Mouse (Mus musculus) CD4-positive, CD25-positive, alpha-beta regulatory T cell (primary cell): Measurements from ENCODE around the gene Cul3. TPM values are rescaled to one million over a fixed set of nuclear protein-coding genes. Genes with fewer than 3 reads are reported as not detected.

Experiments
- polyA plus RNA-seq: library from polyadenylated mRNA; unstranded; fragments of 100-300 nt; shearing (Covaris generic); gene quantifications from one replicate; pipeline ENCODE4 v1.2.1, GENCODE M21; 2017

Cul3 gene
- polyA plus RNA-seq: 222 TPM

DNA sequence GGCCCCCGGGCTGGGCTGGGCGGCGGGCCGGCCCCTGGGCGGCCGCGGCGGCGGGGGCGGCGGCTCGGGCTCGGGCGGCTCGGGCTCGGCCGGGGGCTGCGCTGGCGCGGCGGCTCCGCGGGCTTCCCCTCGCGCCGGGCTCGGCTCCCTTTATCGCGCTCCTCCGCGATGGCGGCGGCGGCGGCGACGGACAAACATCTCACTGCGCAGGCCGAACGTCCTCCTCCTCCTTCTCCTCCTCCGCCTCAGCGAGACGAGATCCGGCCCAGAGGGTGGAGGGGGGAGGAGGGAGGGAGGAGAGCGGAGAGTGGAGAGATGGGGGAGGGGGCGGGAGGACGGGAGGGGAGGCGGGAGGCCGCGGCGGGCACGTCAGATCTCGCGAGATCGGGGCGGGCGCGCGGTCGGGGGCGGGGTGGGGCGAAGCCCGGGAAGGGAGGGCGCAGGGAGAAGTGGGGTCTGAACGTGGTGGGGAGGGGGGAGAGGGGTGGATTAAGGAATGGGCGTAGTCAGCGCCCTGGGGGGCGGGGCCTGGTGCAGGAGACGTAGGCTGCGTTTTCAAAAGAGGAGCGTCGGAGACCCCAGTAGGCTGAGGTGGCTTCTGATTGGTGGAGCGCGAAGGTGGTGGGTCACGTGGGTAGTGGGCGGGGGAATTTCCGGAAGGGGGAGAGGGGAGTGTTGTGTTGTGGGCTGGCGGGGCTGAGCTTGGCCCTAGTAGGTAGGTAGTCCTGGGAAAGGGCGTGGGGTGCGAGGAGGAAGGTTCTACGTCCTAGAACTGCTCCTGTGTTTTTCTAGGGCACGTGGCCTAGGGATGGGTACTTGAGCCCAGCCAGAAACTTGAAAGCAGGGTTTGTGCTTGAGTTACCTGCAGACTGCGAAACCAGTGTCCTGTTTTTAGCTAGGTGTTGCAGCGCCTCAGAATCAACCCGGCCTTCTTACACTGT is at the start of gene Cul3:
Gene Cul3, minus strand, starts transcription at position 45 of the 941 bp plus-strand sequence.

DNA sequence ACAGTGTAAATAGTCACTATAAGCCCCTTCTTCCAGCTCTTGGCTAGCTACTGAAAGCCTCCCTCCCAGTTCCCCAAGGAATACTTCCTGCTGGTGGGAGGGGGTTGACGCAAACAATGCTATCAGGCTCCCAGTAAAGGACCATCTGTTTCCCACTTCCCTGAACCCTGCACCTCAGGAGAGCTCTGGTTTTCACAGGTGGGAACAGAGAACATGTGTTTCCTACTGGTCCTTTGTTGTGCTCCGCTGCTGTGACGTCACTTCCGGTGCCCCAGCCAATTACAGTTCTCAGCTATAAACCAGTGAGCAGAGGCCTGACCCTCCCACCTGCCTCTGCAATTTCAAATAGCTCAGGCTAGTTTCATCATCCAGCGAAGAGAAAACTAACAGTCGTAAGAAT is 122.0 kb downstream of the Cul3 start, which contains the start of gene Fam124b:
Gene Fam124b, minus strand, starts transcription at position 206 of the 400 bp plus-strand sequence.

Other genes starting within 250 kb of the Cul3 start
- 5.5 TPM for gene Fam124b, start 122.0 kb downstream of the Cul3 start, polyA plus RNA-seq
- gene Gm45261, start 121.0 kb upstream of the Cul3 start, polyA plus RNA-seq: not detected